Mouse (Mus musculus): ENCODE measurements around the gene Tbc1d30.
A peak's percentile ranks its signal among the peaks of the same experiment; 100 is the strongest.
"Not testable (repeated sequence)": the region's sequence is repeated elsewhere in the genome, so short reads cannot be mapped to it uniquely, and the experiment has no call there.

Tbc1d30 gene

DNA sequence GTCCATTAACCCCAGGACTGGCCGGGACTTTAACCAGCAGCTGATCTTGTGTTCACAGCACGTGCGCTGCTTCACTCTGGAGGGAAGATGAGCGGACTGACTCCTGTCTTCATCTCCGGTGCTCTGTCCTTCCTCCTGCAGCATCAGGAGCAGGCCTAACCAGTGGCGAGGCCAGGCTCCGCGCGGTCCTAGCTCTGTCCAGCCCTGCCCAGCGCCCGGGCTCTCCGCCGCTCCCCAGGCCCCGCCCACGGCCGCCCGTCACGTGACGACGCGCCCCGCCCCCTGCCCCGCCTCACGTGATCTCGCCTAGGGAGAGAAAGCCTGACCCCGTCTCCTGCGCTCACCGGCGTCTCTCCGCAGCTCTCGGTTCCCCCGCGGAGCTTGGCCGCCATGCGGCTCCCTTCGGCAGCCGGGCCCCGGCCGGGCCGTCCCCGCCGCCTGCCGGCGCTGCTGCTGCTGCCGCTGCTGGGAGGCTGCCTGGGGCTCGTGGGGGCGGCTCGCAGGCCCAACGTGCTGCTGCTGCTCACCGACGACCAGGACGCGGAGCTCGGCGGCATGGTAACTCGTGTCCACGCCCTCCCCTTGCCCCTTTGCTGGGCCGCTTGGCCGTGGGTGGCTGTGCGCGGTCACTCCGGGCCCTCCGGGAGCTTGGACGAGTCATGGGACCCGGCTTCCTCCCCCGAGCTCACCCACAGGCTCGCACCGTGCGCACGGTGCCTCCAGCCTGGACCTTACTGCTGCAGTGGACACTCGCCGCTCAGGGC lies 13.9 kb upstream of the Tbc1d30 start, which contains the start of gene Gns:
Gene Gns, plus strand, starts transcription at position 290 of the 764 bp plus-strand sequence.
- DNase-seq = peak; percentile 62 to 68

DNA sequence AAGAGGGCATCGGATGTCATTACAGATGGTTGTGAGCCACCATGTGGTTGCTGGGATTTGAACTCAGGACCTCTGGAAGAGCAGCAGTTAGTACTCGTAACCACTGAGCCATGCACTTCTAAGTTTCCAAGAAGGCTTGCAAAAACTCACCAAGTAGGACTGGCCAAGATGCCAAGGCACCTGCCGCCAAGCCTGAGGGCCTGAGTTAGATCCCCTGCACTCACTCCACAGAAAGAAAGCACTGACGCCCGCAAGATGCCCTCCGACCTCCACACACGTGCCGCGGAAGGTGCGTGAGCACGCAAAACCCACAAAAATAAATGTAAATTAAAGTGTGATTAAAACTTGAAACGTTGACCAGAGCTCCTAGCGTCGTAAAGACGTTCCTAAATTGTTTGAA lies 13.2 kb upstream of the Tbc1d30 start:
- DNase-seq = no peak

DNA sequence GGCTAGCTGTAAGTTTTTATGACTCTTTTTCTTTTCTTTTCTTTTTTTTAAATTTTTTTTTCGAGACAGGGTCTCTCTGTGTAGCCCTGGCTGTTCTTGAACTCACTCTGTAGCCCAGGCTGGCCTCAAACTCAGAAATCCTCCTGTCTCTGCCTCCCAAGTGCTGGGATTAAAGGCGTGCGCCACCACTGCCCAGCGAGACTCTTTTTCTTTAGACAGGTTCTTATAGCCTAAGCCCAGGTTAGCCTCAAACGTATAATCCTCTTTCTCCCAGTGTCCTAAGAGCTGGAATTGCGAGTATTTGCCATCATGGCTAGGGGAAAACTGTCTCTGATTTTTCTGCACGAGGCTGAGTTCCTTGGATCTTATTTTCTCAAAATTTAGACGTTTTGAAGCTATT lies 12.1 kb upstream of the Tbc1d30 start:
- DNase-seq = no peak

DNA sequence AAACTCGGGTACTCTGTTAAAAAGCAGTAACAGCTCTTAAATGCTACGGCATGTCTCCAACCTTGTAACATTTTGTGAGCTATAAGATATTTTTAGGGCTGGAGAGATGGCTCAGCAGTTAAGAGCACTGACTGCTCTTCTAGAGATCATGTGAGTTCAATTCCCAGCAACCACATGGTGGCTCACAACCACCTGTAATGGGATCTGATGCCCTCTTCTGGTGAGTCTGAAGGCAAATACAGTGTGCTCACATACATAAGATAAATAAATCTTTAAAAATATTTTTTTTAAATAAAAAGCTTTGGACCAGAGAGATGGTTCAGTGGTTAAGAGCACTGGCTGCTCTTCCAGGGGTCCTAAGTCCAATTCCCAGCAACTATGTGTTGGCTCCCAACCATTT lies 9.3 kb upstream of the Tbc1d30 start:
- DNase-seq = no peak

DNA sequence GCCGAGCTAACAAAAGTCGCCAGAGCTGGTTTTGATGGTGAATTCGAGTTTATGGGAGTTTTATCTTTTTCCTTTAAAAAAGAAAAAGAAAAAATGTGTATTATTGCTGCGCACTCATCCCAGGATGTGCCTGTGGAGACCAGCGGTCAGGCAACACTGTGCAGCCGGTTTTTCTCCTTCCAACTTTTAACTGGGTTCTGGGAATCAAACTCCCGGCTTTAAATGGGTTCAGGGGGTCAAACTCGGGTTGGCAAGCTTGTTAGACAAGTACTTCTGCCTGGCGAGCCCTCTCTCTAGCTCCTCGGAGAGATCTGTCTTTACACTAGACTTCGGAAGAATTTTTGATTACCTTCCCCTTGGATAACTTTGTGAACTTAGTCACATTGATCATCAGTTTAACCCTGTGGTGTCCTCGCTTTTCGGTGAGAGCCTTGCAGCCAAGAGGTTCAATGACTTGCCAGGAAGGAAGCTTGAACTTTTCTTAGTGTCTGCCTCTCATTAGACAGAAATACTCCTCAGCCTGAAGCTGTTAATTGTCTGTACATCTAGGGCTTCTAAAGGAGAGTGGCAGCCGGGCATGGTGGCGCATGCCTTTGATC lies 713 bp upstream of the Tbc1d30 start:
- no peak for DNase-seq

DNA sequence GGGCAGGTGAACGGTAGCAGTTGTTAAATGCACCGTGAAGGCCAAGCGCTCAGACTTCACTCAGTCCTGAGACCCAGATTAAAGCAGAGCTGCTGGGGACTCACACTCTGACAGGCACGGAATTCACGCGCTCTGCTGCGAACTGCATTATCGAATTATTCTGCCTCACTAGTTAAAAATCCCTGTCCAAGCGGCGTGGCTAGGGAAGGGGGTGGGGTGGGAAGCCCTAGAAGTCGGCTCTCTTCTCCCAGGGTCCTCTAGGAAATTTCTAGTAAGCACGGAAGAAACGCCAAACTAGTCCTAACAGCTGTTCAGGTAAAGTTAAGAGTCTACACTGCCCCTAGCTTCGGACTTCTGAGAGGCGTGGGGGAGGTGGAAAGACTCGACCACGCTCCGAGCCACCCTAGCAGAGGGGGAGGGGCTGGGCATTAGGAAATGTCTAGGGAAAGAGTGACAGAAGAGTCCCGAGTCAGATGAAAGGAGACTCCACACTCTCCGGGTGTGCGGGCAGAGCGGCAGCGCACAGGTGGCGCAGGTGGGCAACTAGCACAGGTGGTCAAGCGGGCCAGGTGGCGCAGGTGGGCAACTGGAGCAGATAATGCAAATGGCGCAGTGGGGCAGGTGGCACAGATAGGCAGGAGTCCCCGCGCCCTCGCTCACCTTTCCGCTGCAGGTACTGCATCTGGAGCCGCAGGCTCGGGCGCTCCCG lies 567 bp downstream of the Tbc1d30 start:
- DNase-seq = no peak

DNA sequence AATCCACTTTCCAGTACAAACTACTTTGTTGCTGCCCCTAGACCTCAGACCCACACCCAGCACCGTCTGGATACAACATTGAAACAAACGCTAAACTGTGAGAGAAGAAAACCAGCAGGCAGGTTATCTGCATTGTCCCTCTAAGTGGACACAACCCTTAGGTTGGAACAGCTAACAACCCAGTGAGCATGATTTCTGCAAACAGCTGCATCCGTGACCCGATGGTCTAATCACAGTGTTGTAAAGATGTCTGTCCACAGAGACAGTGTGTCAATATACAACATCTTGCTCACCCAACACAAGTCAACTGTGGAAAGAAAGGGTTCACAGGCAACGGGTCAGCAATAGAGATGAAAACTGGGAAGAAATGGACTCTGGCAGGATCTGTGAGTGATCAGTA lies 1.8 kb downstream of the Tbc1d30 start:
- no peak for DNase-seq

DNA sequence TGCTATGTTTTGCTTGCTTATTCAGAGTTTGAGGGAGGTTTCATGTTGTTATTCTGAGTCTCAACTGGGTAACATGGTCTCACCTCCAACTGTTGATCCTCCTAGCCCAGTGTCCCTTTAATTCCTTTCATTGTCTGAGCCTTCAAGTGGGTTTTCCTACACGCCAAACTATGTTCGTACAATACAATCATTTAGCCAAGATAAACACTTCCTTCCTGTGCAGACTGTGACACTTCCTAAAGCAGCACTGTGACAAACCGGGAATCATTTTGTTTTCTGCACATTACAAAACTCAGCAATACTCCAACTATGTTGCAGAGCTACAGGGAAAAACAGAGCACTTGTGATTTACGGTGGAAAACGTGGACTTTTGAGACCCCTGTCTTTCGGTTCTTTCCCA lies 7.2 kb downstream of the Tbc1d30 start:
- no peak for DNase-seq

DNA sequence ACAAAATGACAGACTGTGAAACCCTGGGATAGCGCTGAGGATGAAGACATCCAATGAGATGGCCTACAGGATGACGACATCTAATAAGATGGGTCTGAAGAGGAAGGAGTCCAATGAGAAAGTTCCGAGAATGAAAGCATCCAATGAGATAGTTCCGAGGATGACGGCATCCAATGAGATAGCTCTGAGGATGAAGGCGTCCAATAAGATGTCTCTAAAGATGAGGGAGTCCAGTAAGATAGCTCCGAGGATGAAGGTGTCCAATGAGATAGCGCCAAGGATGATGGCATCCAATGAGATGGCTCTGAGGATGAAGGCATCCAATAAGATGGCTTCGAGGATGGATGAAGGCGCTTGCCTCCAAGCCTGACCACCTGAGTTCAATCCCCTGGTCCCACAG lies 8.8 kb downstream of the Tbc1d30 start:
- DNase-seq = no peak

DNA sequence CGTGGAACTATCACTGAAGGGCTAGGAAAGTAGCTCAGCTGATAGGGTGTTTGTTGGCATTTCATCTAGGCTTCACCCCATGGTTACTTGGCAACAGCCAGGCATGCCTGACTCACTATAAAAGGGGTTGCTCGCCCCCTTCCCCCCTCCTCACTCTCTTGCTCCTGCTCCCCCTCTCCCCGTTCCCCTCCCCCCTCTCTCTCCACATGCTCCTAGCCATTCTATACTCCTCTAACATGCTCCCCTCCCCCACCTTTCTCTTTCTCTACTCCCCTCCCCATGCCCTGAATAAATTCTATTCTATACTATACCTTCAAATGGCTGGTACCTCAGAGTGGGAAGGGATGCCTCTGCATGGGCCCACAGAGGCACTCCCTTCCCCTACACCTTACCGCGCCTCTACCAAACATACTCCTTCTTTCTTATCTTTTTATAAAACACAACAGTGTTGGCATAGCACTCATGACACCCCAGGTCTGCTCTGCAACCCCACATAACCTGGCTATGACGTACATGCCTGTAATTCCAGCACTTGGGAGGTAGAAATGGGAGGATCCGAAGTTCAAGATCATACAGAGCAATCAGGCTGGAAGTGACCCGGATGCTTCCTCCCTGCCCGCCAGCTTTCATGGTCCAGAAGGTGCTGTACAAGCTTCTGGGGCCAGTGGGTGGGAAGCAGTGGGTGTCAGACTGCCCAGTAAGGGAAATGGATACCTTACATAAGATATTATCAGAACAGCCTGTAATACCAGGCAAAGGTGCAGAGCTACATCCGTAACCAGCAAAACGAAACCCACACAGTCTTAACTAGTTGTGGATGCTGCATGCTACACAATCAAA lies 10.1 kb downstream of the Tbc1d30 start:
- no peak for DNase-seq

DNA sequence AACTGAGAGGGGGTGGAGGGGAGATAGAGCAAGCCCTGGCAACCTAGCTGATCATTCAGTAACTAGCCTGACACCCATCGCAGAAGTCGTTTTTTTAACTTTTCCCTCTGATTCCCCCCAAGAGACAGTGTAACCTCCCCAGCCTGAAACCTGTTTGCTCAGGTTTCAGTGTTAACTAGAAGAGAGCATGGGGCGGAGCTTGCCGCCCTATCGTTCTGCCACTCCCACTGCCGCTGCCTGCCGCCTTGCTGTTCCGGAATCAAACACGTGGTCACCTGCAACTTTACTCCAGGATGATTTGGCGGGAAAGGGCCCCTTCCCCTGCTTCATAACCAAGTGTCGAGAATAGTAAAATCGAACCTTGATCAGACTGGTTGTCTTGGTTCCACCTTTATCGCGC lies 14.5 kb downstream of the Tbc1d30 start:
- DNase-seq = not testable (repeated sequence)

DNA sequence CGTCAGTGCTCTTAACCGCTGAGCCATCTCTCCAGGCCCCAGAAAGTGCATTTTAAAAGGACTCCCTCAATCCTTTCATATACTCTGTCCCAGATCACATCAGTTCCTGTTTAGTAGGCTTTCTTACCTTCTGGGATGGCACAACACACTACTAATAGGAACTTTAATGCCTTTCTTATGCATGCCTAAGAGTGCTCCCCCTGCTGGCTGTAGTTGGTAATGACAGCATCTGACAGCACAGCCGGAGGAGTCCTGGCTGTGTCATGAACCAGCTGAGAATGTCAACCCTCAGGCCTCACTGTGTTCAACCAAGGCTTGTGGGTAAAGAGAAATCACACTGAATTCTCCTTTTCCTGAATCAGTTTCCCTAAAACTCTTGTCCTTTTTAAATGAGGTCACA lies 16.5 kb downstream of the Tbc1d30 start:
- peak; percentile 18 to 23 for DNase-seq

DNA sequence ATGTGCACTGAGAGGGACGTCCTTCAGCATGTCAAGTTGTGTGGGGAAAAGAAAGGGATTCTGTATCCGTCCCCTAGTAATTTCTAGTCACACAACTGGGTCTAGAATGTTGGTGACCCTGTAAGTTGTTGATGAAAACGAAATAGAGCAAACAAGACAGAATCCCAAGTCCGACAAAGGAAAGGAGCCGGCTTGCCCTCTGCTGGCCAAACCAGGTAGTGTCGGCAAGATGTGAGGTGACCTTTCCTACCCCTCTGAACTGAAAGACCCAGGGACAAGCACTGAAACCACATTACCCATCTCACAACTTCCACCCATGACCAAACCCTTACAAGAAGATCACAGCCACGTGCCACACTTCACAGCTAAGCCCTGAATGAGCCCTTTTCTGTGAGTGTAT lies 20.1 kb downstream of the Tbc1d30 start:
- peak; percentile 19 to 32 for DNase-seq

DNA sequence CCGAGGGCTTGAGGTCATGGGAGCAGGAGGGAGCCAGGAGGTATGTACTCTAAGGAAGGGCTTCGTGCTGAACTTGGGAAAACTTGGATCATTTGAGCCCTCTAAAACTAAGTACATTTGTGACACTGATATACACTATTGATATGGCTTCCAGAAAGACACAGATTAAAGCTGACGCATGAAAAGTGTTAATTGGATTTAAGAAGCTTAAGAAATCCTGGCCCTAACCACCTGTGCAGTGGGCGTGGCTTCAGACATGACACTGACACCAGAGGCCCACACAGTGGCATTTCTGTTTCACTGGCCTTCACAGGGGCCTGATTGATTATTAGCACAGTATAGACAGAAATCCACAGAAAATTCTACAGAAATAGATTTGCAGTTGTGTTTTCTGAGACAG lies 21.5 kb downstream of the Tbc1d30 start:
- DNase-seq = no peak

DNA sequence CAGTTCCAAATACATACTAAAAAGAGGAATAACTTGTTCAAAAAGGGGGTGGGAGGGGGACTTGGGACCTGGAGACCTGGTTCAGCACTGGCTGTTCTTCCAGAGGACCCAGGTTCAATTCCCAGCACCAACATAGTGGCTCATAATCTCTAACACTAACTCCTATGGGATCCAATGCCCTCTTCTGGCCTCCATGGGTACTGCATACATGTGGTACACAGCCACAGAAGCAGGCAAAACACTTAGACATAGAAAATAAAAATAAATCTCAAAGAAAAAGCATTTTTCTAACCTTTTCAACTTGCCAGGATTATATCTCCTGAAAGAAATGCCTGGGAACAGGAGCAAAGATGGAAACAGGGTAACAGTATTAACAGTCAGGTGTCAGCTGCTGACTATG lies 24.9 kb downstream of the Tbc1d30 start:
- no peak for DNase-seq

DNA sequence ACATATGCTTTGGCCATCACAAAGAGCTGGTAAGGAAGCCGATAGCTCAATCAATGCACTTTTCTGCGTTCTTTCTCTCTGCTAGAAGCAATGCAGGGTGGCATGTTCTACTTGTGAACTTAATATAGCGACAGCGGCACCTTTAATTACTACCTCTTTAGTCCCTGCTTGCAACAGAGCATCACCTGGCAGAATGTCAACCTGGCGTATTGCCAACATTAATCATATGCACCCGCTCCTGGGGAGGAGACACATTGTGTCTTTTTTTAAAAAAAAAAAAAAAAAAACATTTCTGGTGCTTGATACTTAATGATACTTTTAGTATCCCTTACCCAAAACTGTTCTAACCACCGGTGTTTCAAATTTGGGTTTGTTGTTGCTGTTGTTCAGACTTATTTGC lies 27.6 kb downstream of the Tbc1d30 start:
- DNase-seq = no peak

DNA sequence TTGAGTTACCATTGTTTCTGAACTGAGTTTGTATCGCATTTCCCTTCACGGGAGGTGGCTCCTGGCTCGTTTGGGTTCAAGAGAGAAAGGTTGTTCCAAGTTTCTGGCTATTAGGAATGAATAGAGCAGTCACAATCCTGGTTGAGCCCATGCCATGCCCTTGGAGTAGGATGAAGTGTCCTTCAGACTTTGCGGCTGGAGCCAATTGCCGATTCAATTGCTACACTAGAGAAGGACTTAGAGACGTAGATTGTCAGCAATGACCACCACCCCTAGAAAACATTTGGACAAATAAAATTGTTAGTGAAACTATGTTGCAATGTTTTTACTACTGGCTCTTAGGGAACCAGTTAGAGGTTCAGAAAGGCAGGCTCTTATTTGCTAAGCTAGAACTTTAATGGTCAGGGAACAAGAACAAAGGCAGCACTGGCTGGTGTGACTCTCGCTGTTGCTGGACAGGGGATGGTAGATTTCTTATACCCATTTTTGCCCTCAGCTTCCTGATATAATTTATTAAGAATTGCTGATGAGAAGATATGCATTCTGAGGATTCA lies 32.6 kb downstream of the Tbc1d30 start:
- no peak for DNase-seq

DNA sequence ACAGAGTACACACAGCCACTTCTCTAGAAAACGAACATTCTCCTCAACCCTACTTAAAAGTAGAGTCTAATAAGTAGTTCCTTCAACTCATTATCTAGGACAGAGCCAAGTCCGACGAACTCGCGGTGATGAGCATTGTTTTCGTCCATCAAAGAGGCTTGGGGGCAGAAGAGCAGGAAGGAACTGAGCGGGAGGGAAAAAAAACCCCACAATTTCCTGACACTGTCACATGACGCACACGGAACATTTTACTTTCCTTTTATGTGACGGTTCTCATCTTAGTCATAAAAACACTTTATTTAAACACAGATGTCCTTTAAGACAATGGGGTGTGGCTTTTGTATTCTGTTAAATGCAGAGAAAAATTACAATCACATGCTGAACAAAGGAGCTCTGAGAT lies 34.7 kb downstream of the Tbc1d30 start:
- DNase-seq = no peak

DNA sequence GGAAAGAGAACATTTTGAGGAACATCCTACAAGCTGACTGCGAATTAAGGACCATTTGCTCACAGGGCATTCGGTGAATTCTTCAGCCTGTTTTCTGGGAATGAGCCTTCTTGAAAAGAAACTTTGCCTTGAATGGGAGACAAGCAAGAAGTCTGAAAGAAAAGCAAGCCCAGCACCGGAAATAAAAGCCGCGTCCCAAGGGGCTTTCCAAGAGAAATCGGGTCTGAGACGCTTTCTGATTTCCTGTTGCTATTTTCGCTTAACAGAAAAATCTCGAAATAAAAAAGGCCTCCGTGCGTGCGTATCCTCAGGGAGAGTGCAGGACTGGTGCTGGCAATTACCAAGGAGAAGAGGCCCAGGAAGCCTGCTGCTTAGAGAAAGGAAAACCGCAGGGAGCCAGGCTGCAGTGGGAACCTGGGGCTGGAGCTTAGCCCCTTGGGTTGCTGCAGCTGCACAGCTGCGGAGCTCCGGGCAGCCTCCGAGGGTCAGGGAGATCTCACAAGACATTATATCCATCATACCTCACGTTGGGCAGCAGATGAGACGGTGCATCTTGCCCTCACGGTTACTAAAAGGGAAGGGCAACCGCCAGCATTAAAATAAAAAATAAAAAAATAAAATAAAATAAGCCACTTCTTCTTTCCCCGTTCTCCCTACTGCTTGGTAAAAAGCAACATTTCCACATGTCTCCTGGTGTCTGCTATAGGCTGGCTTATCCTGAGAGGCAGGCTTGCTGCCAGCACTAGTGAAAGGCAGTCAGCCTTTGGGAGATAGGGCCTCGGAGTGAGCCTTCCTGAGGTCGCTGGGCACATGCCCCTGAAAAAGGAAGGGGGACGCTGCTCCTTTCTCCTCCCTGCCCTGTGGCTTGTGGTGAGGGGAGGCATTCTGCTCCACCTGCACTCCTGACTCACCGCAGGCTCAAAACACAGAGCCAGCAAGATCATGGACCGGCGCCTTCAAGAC lies 35.5 kb downstream of the Tbc1d30 start:
- DNase-seq = no peak

DNA sequence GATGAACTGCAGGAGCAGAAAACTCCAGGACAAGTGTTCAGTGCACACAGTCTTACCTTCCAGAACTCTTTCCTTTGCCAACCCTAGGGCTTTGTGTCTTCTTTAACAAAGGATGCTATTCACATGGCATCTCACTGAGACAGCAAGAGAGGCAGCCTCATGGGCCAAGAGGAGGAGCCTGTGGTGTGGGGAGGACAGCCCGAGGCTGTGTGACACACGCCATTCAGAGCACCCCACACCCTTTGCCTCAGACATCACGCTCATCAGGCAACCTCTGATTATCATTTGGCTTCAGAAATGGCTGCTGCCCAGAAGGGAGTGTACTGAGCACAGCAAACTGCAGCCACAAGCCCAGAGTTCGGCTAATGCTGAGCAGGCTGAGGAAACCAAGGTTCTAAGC lies 36.9 kb downstream of the Tbc1d30 start:
- no peak for DNase-seq

DNA sequence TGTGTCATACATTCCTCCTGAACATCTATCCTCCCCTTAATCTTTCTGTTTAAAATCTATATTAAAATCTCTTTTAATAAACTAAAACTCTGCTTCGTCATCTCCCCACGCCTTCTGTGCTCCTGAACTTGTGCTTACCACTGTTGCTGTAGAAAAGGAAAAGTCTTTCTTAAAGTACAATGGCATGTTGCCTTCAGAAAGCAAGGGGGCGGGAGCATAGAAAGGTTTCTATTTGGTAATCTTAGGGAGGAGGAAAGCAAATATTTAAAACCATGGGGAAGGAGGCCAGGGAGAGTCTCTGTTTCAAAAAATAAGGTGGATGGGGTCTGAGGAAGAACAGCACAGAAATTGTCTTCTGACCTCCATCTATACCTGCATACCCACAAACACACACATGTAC lies 38.0 kb downstream of the Tbc1d30 start:
- no peak for DNase-seq

Measured in thymus, adult 18-20 months (tissue).